Comparison of ENCODE assay signal across 7 mouse cellular contexts in genomic region chr13:119790761-119791579, GRCm38 (mm10). TPM values are rescaled to one million over a fixed set of nuclear protein-coding genes. Genes with fewer than 3 reads are reported as not detected.
A peak's percentile ranks its signal among the peaks of the same experiment; 100 is the strongest.
DNase-seq lines count a peak whose midpoint lies in the region; ATAC-seq lines count a peak whose summit lies in the region.

TSS of gene Zfp131 (minus strand) at chr13:119790889.

- peak within 1 kb of the TSS; percentile 91 for H3K27ac ChIP-seq in embryonic facial prominence, embryonic 11.5 days (replicated peaks; ENCODE audit: low read depth, low read length)
- H3K27ac ChIP-seq in limb, embryonic 11.5 days (replicated peaks; ENCODE audit: low read depth, low read length), result peak within 1 kb of the TSS; percentile 92
- peak within 1 kb of the TSS; percentile 97 for H3K27ac ChIP-seq in midbrain, embryonic 14.5 days (replicated peaks; ENCODE audit: low read depth, low read length)

- H3K4me3 ChIP-seq in embryonic facial prominence, embryonic 11.5 days (ENCODE audit: low read depth, low read length), result peak within 1 kb of the TSS; percentile 89
- peak within 1 kb of the TSS; percentile 80 for H3K4me3 ChIP-seq in limb, embryonic 11.5 days (ENCODE audit: low read depth, low read length)
- peak within 1 kb of the TSS; percentile 80 for H3K4me3 ChIP-seq in midbrain, embryonic 14.5 days (replicated peaks; ENCODE audit: low read depth, low read length)

- no peaks in the 10 kb centered on the region for H3K27me3 ChIP-seq in embryonic facial prominence, embryonic 11.5 days (ENCODE audit: control insufficient read depth, insufficient read depth, low read length)
- H3K27me3 ChIP-seq in limb, embryonic 11.5 days (ENCODE audit: control insufficient read depth, insufficient read depth, low read length), result no peaks in the 10 kb centered on the region
- no peaks in the 10 kb centered on the region for H3K27me3 ChIP-seq in midbrain, embryonic 14.5 days (ENCODE audit: control insufficient read depth, insufficient read depth, low read length)

- H3K4me1 ChIP-seq in embryonic facial prominence, embryonic 11.5 days (ENCODE audit: control insufficient read depth, insufficient read depth, low read length), result no peaks in the 10 kb centered on the region
- 0 out of 2 replicates have a peak, but pooled peaks cover 3% of the 10 kb centered on the region for H3K4me1 ChIP-seq in limb, embryonic 11.5 days (ENCODE audit: control insufficient read depth, insufficient read depth, low read length)
- peaks cover 20% of the 10 kb centered on the region for H3K4me1 ChIP-seq in midbrain, embryonic 14.5 days (ENCODE audit: control insufficient read depth, insufficient read depth, low read length)

- H3K4me2 ChIP-seq in embryonic facial prominence, embryonic 11.5 days (ENCODE audit: low read depth, low read length), result peak within 1 kb of the TSS; percentile 73
- peak within 1 kb of the TSS; percentile 72 for H3K4me2 ChIP-seq in limb, embryonic 11.5 days (ENCODE audit: low read depth, severe bottlenecking)
- H3K4me2 ChIP-seq in midbrain, embryonic 14.5 days (ENCODE audit: low read length), result peak within 1 kb of the TSS; percentile 78

- H3K9me3 ChIP-seq in embryonic facial prominence, embryonic 11.5 days (replicated peaks; ENCODE audit: control insufficient read depth, low read length), result no peaks in the 10 kb centered on the region
- H3K9me3 ChIP-seq in limb, embryonic 11.5 days (ENCODE audit: control insufficient read depth, low read length), result no peaks in the 10 kb centered on the region
- H3K9me3 ChIP-seq in midbrain, embryonic 14.5 days (ENCODE audit: control insufficient read depth, low read length), result no peaks in the 10 kb centered on the region

- peak; percentile 94 for ATAC-seq in embryonic facial prominence, embryonic 11.5 days (replicated peaks; ENCODE audit: insufficient number of reproducible peaks, low FRiP score, low TSS enrichment, low read depth)
- ATAC-seq in limb, embryonic 11.5 days (ENCODE audit: insufficient number of reproducible peaks, low FRiP score, low TSS enrichment, low read depth), result peak; percentile 97
- peak; percentile 97 for ATAC-seq in midbrain, embryonic 14.5 days (ENCODE audit: low FRiP score, low TSS enrichment)

- H3K9ac ChIP-seq in embryonic facial prominence, embryonic 11.5 days (replicated peaks; ENCODE audit: low read length), result peak within 1 kb of the TSS; percentile 95
- peak within 1 kb of the TSS; percentile 92 for H3K9ac ChIP-seq in limb, embryonic 11.5 days (ENCODE audit: low read length)
- H3K9ac ChIP-seq in midbrain, embryonic 14.5 days (replicated peaks; ENCODE audit: low read length), result peak within 1 kb of the TSS; percentile 89

- under 1% methylated on average over 77 of the region's 86 CpGs for WGBS in embryonic facial prominence, embryonic 11.5 days
- WGBS in limb, embryonic 11.5 days, result under 1% methylated on average over 69 of the region's 86 CpGs
- under 1% methylated on average over 67 of the region's 86 CpGs for WGBS in midbrain, embryonic 14.5 days

- peak; percentile 98 for DNase-seq in adrenal gland, postnatal 14 days
- peak; percentile 97 for DNase-seq in embryonic facial prominence, embryonic 11.5 days (ENCODE audit: low spot score)
- peak; percentile 100 for DNase-seq in heart, adult 11 months
- DNase-seq in kidney, adult 18-20 months, result peak; percentile 94
- DNase-seq in limb, embryonic 11.5 days (ENCODE audit: low spot score), result peak; percentile 96
- peak; percentile 99 for DNase-seq in midbrain, embryonic 14.5 days
- peak; percentile 89 to 92 for DNase-seq in spleen, adult 18-20 months

- H3K36me3 ChIP-seq in embryonic facial prominence, embryonic 11.5 days (replicated peaks; ENCODE audit: control insufficient read depth, insufficient read depth, low read depth, low read length), result peaks cover 2% of the 10 kb centered on the region; the same call in 1 of the 2 replicates
- 0 out of 2 replicates have a peak, but pooled peaks cover 4% of the 10 kb centered on the region for H3K36me3 ChIP-seq in limb, embryonic 11.5 days (ENCODE audit: control insufficient read depth, insufficient read depth, low read length)
- peaks cover 23% of the 10 kb centered on the region for H3K36me3 ChIP-seq in midbrain, embryonic 14.5 days (ENCODE audit: control insufficient read depth, insufficient read depth, low read length)

RNA-seq across cellular contexts. Expression of gene Zfp131, which starts in this region (rescaled TPM):
- 39.4 and 39.8 TPM in 2 replicates for total RNA-seq in adrenal gland, postnatal 14 days (2021)
- 46.6 and 46.7 TPM in 2 replicates for polyA plus RNA-seq in embryonic facial prominence, embryonic 11.5 days (2014; fragmentation: Nextera tagmentation; extraction: Ambion mirVana)
- polyA plus RNA-seq in limb, embryonic 11.5 days (2014; fragmentation: Nextera tagmentation; extraction: Ambion mirVana), result 44.4 and 47.9 TPM in 2 replicates
- polyA plus RNA-seq in midbrain, embryonic 14.5 days (2014; fragmentation: Nextera tagmentation; extraction: Ambion mirVana), result 35.2 and 36.3 TPM in 2 replicates

Comparison
In these comparisons a context has a peak if more than half of its experiments do, and no peak if none do; other contexts are left out.
1. Peak in every context shown above with its lines: DNase-seq, ATAC-seq, H3K4me3 ChIP-seq and H3K27ac ChIP-seq.